Mouse (Mus musculus) brown adipose tissue, adult 24 weeks (tissue): ENCODE results near the gene Pqbp1. TPM values are rescaled to one million over a fixed set of nuclear protein-coding genes. Genes with fewer than 3 reads are reported as not detected.
"Not testable (repeated sequence)": the region's sequence is repeated elsewhere in the genome, so short reads cannot be mapped to it uniquely, and the experiment has no call there.

Experiments used
- H3K27ac ChIP-seq: fragments of 200-500 bp; replicated peaks from 2 replicates; pipeline ENCODE4 v1.5.1; 2012; ENCODE audit warnings: low read depth, mild to moderate bottlenecking, low read length
- H3K4me1 ChIP-seq: fragments of 200-500 bp; 2 replicates; pipeline ENCODE4 v1.6.1; 2012; ENCODE audit warnings: low read length, mixed read lengths; ENCODE audit not compliant: control insufficient read depth, insufficient read depth, insufficient read length
- H3K4me3 ChIP-seq: fragments of 200-500 bp; 2 replicates; pipeline ENCODE4 v1.5.1; 2012; ENCODE audit warnings: low read depth, mild to moderate bottlenecking, low read length, moderate library complexity; ENCODE audit not compliant: insufficient read depth
- polyA plus RNA-seq: library from polyadenylated mRNA; stranded (reverse); fragments of >200 nt; gene quantifications from 2 replicates; pipeline ENCODE4 v1.2.4, GENCODE M21; 2012; ENCODE audit not compliant: missing spikeins, insufficient read depth, insufficient read length

Gene Pqbp1
- polyA plus RNA-seq: 25.0 and 29.5 TPM in 2 replicates

GRCm38 (mm10) chrX:7898880-7899874, at the start of gene Pqbp1, which contains the start of gene Timm17b:
Gene Pqbp1 (minus strand): TSS chrX:7899269.
Gene Timm17b (plus strand): TSS chrX:7899357.
- peak within 1 kb of the TSS; percentile 98 for H3K27ac ChIP-seq

GRCm38 (mm10) chrX:7947900-7948492, 48.9 kb upstream of the Pqbp1 start:
- H3K4me3 ChIP-seq: peak overlapping the region; percentile 66
- peaks cover 4% of the 10 kb centered on the region; the same call in 1 of the 2 replicates for H3K4me1 ChIP-seq
- peak overlapping the region; percentile 46; the same call in 1 of the 2 replicates for H3K27ac ChIP-seq

More at GRCm38 (mm10) chrX:7898880-7899874, at the start of gene Pqbp1, which contains the start of gene Timm17b:
- Histone ChIP-seq H3K4me3 (peak within 1 kb of the TSS; percentile 96), H3K4me1 (no peaks in the 10 kb centered on the region)

- Histone ChIP-seq H3K27ac (peak within 1 kb of the TSS; percentile 46; the same call in 1 of the 2 replicates), H3K4me3 (peak within 1 kb of the TSS; percentile 66), H3K4me1 (peaks cover 4% of the 10 kb centered on the region; the same call in 1 of the 2 replicates)
These were observed 48.2 kb upstream of the Pqbp1 start, which contains the start of gene Hdac6 for GRCm38 (mm10) chrX:7947108-7947899. Gene Hdac6 (minus strand): TSS chrX:7947889.

GRCm38 (mm10) chrX:7945618-7946017, 46.5 kb upstream of the Pqbp1 start:
- peaks cover 4% of the 10 kb centered on the region; the same call in 1 of the 2 replicates for H3K4me1 ChIP-seq
- H3K4me3 ChIP-seq: no peak overlapping the region
- no peak overlapping the region for H3K27ac ChIP-seq

- Histone ChIP-seq H3K4me1 (no peaks in the 10 kb centered on the region), H3K4me3 (no peak overlapping the region), H3K27ac (no peak overlapping the region)
These were observed 38.6 kb upstream of the Pqbp1 start for GRCm38 (mm10) chrX:7937667-7938066.

GRCm38 (mm10) chrX:7936874-7937273, 37.8 kb upstream of the Pqbp1 start:
- H3K4me1 ChIP-seq: no peaks in the 10 kb centered on the region
- H3K27ac ChIP-seq: no peak overlapping the region
- no peak overlapping the region for H3K4me3 ChIP-seq

GRCm38 (mm10) chrX:7928270-7928790, 29.3 kb upstream of the Pqbp1 start, which contains the start of gene Eras:
Gene Eras (minus strand): TSS chrX:7928607.
- Histone ChIP-seq H3K27ac (no peak within 1 kb of the TSS), H3K4me3 (0 out of 2 replicates have a peak within 1 kb of the TSS, but pooled peaks have one; percentile 13), H3K4me1 (no peaks in the 10 kb centered on the region)

GRCm38 (mm10) chrX:7927116-7927515, 28.0 kb upstream of the Pqbp1 start:
- Histone ChIP-seq H3K4me3 (peak overlapping the region; percentile 13; the same call in 1 of the 2 replicates), H3K27ac (no peak overlapping the region), H3K4me1 (no peaks in the 10 kb centered on the region)

- H3K4me1 ChIP-seq: no peaks in the 10 kb centered on the region
These were observed 27.2 kb upstream of the Pqbp1 start for GRCm38 (mm10) chrX:7926266-7926665.

GRCm38 (mm10) chrX:7922032-7922431, 23.0 kb upstream of the Pqbp1 start:
- Histone ChIP-seq H3K4me3 (peak overlapping the region; percentile 20; the same call in 1 of the 2 replicates), H3K27ac (no peak overlapping the region), H3K4me1 (no peaks in the 10 kb centered on the region)

More at GRCm38 (mm10) chrX:7926266-7926665, 27.2 kb upstream of the Pqbp1 start:
- H3K4me3 ChIP-seq: no peak overlapping the region
- no peak overlapping the region for H3K27ac ChIP-seq

- Histone ChIP-seq H3K4me3 (no peak within 1 kb of the TSS), H3K4me1 (no peaks in the 10 kb centered on the region), H3K27ac (no peak within 1 kb of the TSS)
These were observed 20.7 kb upstream of the Pqbp1 start, which contains the start of gene Pcsk1n for GRCm38 (mm10) chrX:7919601-7920383. Gene Pcsk1n (plus strand): TSS chrX:7919822.

- H3K4me1 ChIP-seq, H3K4me3 ChIP-seq, H3K27ac ChIP-seq: not testable (repeated sequence)
These were observed 18.9 kb upstream of the Pqbp1 start for GRCm38 (mm10) chrX:7917960-7918359.

GRCm38 (mm10) chrX:7915669-7916068, 16.6 kb upstream of the Pqbp1 start:
- H3K4me3 ChIP-seq, H3K27ac ChIP-seq, H3K4me1 ChIP-seq: not testable (repeated sequence)
